Mouse (Mus musculus): ENCODE results near the gene Oas1d.
"Not testable (repeated sequence)": the region's sequence is repeated elsewhere in the genome, so short reads cannot be mapped to it uniquely, and the experiment has no call there.

Gene Oas1d

GRCm38 (mm10) chr5:120900666-120901065 lies 13.7 kb upstream of the Oas1d start:
- DNase-seq (ENCODE audit: low read depth, low spot score): no peak

GRCm38 (mm10) chr5:120902056-120902455 lies 12.3 kb upstream of the Oas1d start:
- no peak for DNase-seq (ENCODE audit: low read depth, low spot score)

- not testable (repeated sequence) for DNase-seq (ENCODE audit: low read depth, low spot score)
Observed at GRCm38 (mm10) chr5:120906791-120907733, 7.3 kb upstream of the Oas1d start, which contains the start of gene Oas1a. Gene Oas1a (minus strand): TSS chr5:120907521.

GRCm38 (mm10) chr5:120908196-120908920 lies 6.0 kb upstream of the Oas1d start:
- DNase-seq (ENCODE audit: low read depth, low spot score): no peak

- DNase-seq (ENCODE audit: low read depth, low spot score): not testable (repeated sequence)
Observed at GRCm38 (mm10) chr5:120919156-120919935, 5.0 kb downstream of the Oas1d start.

GRCm38 (mm10) chr5:120920296-120920695 lies 6.0 kb downstream of the Oas1d start:
- no peak for DNase-seq (ENCODE audit: low read depth, low spot score)

GRCm38 (mm10) chr5:120923969-120924368 lies 9.6 kb downstream of the Oas1d start:
- no peak for DNase-seq (ENCODE audit: low read depth, low spot score)

- not testable (repeated sequence) for DNase-seq (ENCODE audit: low read depth, low spot score)
Observed at GRCm38 (mm10) chr5:120924520-120924919, 10.2 kb downstream of the Oas1d start.

- not testable (repeated sequence) for DNase-seq (ENCODE audit: low read depth, low spot score)
Observed at GRCm38 (mm10) chr5:120926311-120926710, 12.0 kb downstream of the Oas1d start.

GRCm38 (mm10) chr5:120927036-120927435 lies 12.7 kb downstream of the Oas1d start:
- DNase-seq (ENCODE audit: low read depth, low spot score): no peak

GRCm38 (mm10) chr5:120933966-120934365 lies 19.6 kb downstream of the Oas1d start:
- no peak for DNase-seq (ENCODE audit: low read depth, low spot score)

- DNase-seq (ENCODE audit: low read depth, low spot score): no peak
Observed at GRCm38 (mm10) chr5:120937841-120938240, 23.5 kb downstream of the Oas1d start.

- DNase-seq (ENCODE audit: low read depth, low spot score): no peak
Observed at GRCm38 (mm10) chr5:120938586-120938985, 24.2 kb downstream of the Oas1d start.

GRCm38 (mm10) chr5:120942076-120942475 lies 27.7 kb downstream of the Oas1d start:
- DNase-seq (ENCODE audit: low read depth, low spot score): peak; percentile 59

- DNase-seq (ENCODE audit: low read depth, low spot score): no peak
Observed at GRCm38 (mm10) chr5:120952242-120952770, 38.0 kb downstream of the Oas1d start.

- no peak for DNase-seq (ENCODE audit: low read depth, low spot score)
Observed at GRCm38 (mm10) chr5:120953974-120954373, 39.6 kb downstream of the Oas1d start.

- DNase-seq (ENCODE audit: low read depth, low spot score): no peak
Observed at GRCm38 (mm10) chr5:120961004-120961403, 46.7 kb downstream of the Oas1d start.

GRCm38 (mm10) chr5:120966156-120966555 lies 51.8 kb downstream of the Oas1d start:
- no peak for DNase-seq (ENCODE audit: low read depth, low spot score)

- no peak for DNase-seq (ENCODE audit: low read depth, low spot score)
Observed at GRCm38 (mm10) chr5:120966894-120967293, 52.6 kb downstream of the Oas1d start.

GRCm38 (mm10) chr5:120967355-120968133 lies 53.2 kb downstream of the Oas1d start:
- no peak for DNase-seq (ENCODE audit: low read depth, low spot score)

GRCm38 (mm10) chr5:120968134-120968532 lies 53.8 kb downstream of the Oas1d start:
- DNase-seq (ENCODE audit: low read depth, low spot score): no peak

All from telencephalon, adult 2 months (tissue).